Mouse (Mus musculus) liver, postnatal 0 days (tissue): ENCODE results near the gene Stard3. TPM values are rescaled to one million over a fixed set of nuclear protein-coding genes. Genes with fewer than 3 reads are reported as not detected.

Experiments
- ATAC-seq: fragments of 200-750 bp; cut with Nextera tagmentation; 2 replicates; pipeline ENCODE4 v1.8.0; 2017; ENCODE audit warnings: mild to moderate bottlenecking, moderate library complexity
- DNase-seq: peaks from one replicate; pipeline ENCODE4 v3.0.0-alpha.2; 2016
- H3K27ac ChIP-seq: fragments of 300-500 bp; sonication (generic); 2 replicates; pipeline ENCODE4 v1.5.1; 2014; ENCODE audit warnings: antibody characterized with exemption, moderate library complexity, mild to moderate bottlenecking, low read depth
- H3K27me3 ChIP-seq: fragments of 300-500 bp; sonication (generic); 2 replicates; pipeline ENCODE4 v1.6.1; 2014; ENCODE audit warnings: low read length, control low read depth, mixed read lengths; ENCODE audit not compliant: insufficient read depth
- H3K36me3 ChIP-seq: fragments of 300-500 bp; sonication (generic); replicated peaks from 2 replicates; pipeline ENCODE4 v1.6.1; 2014; ENCODE audit warnings: mild to moderate bottlenecking, control low read depth, low read length, moderate library complexity, mixed read lengths; ENCODE audit not compliant: insufficient read depth
- H3K4me1 ChIP-seq: fragments of 300-500 bp; sonication (generic); 2 replicates; pipeline ENCODE4 v1.6.1; 2014; ENCODE audit warnings: antibody characterized with exemption, mild to moderate bottlenecking, control low read depth; ENCODE audit not compliant: insufficient read depth
- H3K4me2 ChIP-seq: fragments of 300-500 bp; sonication (generic); 2 replicates; pipeline ENCODE4 v1.6.1; 2014; ENCODE audit warnings: low read depth, mild to moderate bottlenecking, low read length, moderate library complexity, mixed read lengths
- H3K4me3 ChIP-seq: fragments of 300-500 bp; sonication (generic); 2 replicates; pipeline ENCODE4 v1.5.1; 2014; ENCODE audit warnings: low read depth, low read length
- H3K9ac ChIP-seq: fragments of 300-500 bp; sonication (generic); replicated peaks from 2 replicates; pipeline ENCODE4 v1.6.1; 2014; ENCODE audit warnings: mild to moderate bottlenecking, moderate library complexity
- H3K9me3 ChIP-seq: fragments of 300-500 bp; sonication (generic); 2 replicates; pipeline ENCODE4 v1.6.1; 2016; ENCODE audit warnings: mild to moderate bottlenecking, control low read depth, low read length, mixed read lengths
- CTCF ChIP-seq: sonication (generic); IDR thresholded peaks from 2 replicates; pipeline ENCODE4 v1.5.1; 2016; ENCODE audit warnings: antibody characterized with exemption, low read depth
- EP300 ChIP-seq: IDR thresholded peaks from 2 replicates; pipeline ENCODE4 v1.6.1; 2016; ENCODE audit warnings: antibody characterized with exemption, low read depth, mild to moderate bottlenecking
- WGBS: fragments of 180-500 bp; shearing (Covaris S2); extraction: QIAGEN DNeasy Blood & Tissue Kit; methylation state at CpG from one replicate; pipeline ENCODE4 v1.1.7; 2014; ENCODE audit not compliant: insufficient replicate concordance; 5-methylcytosine and 5-hydroxymethylcytosine counted together
- polyA plus RNA-seq: library from polyadenylated mRNA; unstranded; fragments of >200 nt; fragmentation: Nextera tagmentation; extraction: Ambion mirVana; gene quantifications from 2 replicates; pipeline ENCODE4 v1.2.1, GENCODE M21; 2015

The Stard3 gene
- polyA plus RNA-seq, 1 experiment from 2014 or later: 15.4 TPM

GRCm38 (mm10) chr11:98332841-98333240, 25.3 kb upstream of the Stard3 start:
- H3K4me1 ChIP-seq: peaks cover 9% of the 10 kb centered on the region; the same call in 1 of the 2 replicates
- no peaks in the 10 kb centered on the region for H3K9me3 ChIP-seq
- WGBS: 68% methylated on average over 4 of the region's 4 CpGs
- no peak overlapping the region for H3K27ac ChIP-seq
- no peak for DNase-seq
- no peaks in the 10 kb centered on the region for H3K36me3 ChIP-seq
- no peak overlapping the region for H3K4me2 ChIP-seq
- no peak for ATAC-seq
- H3K27me3 ChIP-seq: peaks cover 99% of the 10 kb centered on the region
- TF ChIP-seq CTCF: no peak
- TF ChIP-seq EP300: no peak
- H3K9ac ChIP-seq: no peak overlapping the region
- no peak overlapping the region for H3K4me3 ChIP-seq

GRCm38 (mm10) chr11:98333263-98333696, 24.9 kb upstream of the Stard3 start:
- 66% methylated on average over 10 of the region's 10 CpGs for WGBS
- Histone ChIP-seq H3K4me3 (no peak overlapping the region), H3K27ac (no peak overlapping the region), H3K4me1 (peaks cover 5% of the 10 kb centered on the region; the same call in 1 of the 2 replicates), H3K9ac (no peak overlapping the region), H3K4me2 (no peak overlapping the region), H3K27me3 (peaks cover 99% of the 10 kb centered on the region), H3K9me3 (no peaks in the 10 kb centered on the region), H3K36me3 (no peaks in the 10 kb centered on the region)
- TF ChIP-seq EP300 (no peak), CTCF (no peak)
- ATAC-seq (no peak), DNase-seq (no peak)

GRCm38 (mm10) chr11:98333981-98334741, 24.0 kb upstream of the Stard3 start:
- Histone ChIP-seq H3K27me3 (peaks cover 98% of the 10 kb centered on the region), H3K36me3 (no peaks in the 10 kb centered on the region), H3K4me1 (0 out of 2 replicates have a peak, but pooled peaks cover 4% of the 10 kb centered on the region), H3K4me2 (no peak overlapping the region; the same call in 1 of the 2 replicates), H3K27ac (no peak overlapping the region), H3K9ac (no peak overlapping the region), H3K9me3 (no peaks in the 10 kb centered on the region), H3K4me3 (0 out of 2 replicates have a peak overlapping the region, but pooled peaks have one; percentile 2)
- 6% methylated on average over 27 of the region's 41 CpGs for WGBS
- DNase-seq (no peak), ATAC-seq (no peak; the same call in 1 of the 2 replicates)
- no peak for TF ChIP-seq CTCF
- TF ChIP-seq EP300: no peak

- H3K9ac ChIP-seq: no peak overlapping the region
- no peak overlapping the region for H3K4me3 ChIP-seq
- H3K36me3 ChIP-seq: no peaks in the 10 kb centered on the region
- H3K27me3 ChIP-seq: peaks cover 98% of the 10 kb centered on the region
- H3K9me3 ChIP-seq: no peaks in the 10 kb centered on the region
- 8% methylated on average over 9 of the region's 9 CpGs for WGBS
- no peak overlapping the region for H3K27ac ChIP-seq
- DNase-seq: no peak
- no peak for ATAC-seq
- TF ChIP-seq CTCF (no peak), EP300 (no peak)
- 0 out of 2 replicates have a peak, but pooled peaks cover 4% of the 10 kb centered on the region for H3K4me1 ChIP-seq
- H3K4me2 ChIP-seq: no peak overlapping the region
Observed at GRCm38 (mm10) chr11:98335250-98335649, 22.9 kb upstream of the Stard3 start.

DNA sequence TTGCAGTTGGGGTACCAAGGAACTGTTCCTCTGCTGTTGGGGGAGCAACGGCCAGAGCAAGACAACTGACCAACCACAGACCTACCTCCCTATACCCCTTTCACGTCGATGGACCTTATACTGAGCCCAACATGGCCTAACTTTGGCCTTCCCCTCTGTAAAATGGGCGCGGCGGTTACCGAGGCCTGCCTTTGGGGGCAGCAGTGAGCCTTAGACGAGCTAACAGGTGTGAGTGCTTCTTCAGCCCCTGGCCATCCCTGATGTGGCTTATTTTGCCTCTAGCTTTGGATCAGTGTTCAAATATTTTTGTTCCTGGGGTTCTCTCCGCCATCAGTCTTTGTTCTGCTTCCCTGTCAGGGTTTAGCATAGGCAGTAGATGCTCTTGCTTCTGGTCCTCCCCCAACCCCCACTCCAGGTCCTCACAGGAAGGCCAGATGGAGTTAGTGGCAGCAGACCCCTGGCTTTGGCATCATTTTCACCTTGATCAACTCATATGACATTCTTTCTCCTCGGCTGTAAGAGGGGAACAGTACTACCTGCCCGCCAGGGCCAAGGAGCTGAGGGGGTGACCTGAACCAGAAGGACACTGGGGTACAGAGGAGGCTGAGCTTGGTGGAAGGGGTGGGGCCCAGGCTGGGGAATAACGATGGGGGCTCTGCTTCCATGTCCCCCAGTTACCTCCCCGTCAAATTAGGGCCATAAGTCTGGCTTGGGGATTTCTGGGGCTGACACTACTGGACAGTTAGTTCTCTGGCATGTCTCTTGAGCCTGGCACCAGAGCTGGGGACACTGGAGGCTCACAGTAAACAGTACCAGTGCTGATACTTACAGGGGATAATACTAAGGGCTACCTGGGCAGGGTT, 21.7 kb upstream of the Stard3 start:
- DNase-seq: no peak
- WGBS: 14% methylated on average over 13 of the region's 13 CpGs

DNA sequence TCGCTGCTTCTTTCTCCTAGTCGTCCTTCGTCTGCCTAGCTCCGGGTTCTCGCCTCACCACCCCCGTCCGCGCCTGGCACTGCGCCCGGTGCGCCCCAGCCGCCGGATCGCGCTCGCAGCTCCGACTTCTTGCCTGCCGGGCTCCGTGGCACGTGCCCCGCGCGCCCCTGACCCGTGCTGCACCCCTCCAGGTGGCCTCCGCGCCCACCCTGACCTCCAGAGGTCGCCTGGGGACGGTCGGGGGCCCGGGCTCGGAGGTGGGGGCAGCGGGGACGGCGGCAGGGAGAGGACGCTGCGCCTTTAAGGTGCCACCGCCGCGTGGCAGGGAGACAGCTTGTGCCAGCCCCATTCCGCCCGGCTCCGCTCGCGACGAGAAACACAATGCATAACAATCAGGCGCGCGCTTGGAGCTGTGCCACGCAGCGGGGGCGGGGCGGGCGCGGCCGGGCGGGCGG, 19.6 kb upstream of the Stard3 start:
- peak overlapping the region; percentile 16 for H3K9ac ChIP-seq
- under 1% methylated on average over 31 of the region's 57 CpGs for WGBS
- H3K4me1 ChIP-seq: 0 out of 2 replicates have a peak, but pooled peaks cover 4% of the 10 kb centered on the region
- H3K27me3 ChIP-seq: peaks cover 84% of the 10 kb centered on the region
- peak overlapping the region; percentile 76 for H3K4me2 ChIP-seq
- H3K9me3 ChIP-seq: no peaks in the 10 kb centered on the region
- H3K27ac ChIP-seq: no peak overlapping the region
- no peaks in the 10 kb centered on the region for H3K36me3 ChIP-seq
- TF ChIP-seq EP300 (no peak), CTCF (no peak)
- DNase-seq (peak; percentile 35), ATAC-seq (no peak)
- peak overlapping the region; percentile 47 for H3K4me3 ChIP-seq

More for the DNA sequence above, 21.7 kb upstream of the Stard3 start:
- TF ChIP-seq EP300 (no peak), CTCF (peak; percentile 55)
- H3K4me3 ChIP-seq: no peak overlapping the region
- H3K9ac ChIP-seq: no peak overlapping the region
- 0 out of 2 replicates have a peak, but pooled peaks cover 4% of the 10 kb centered on the region for H3K4me1 ChIP-seq
- no peak for ATAC-seq
- peaks cover 94% of the 10 kb centered on the region for H3K27me3 ChIP-seq
- no peak overlapping the region for H3K4me2 ChIP-seq
- H3K36me3 ChIP-seq: no peaks in the 10 kb centered on the region
- no peak overlapping the region for H3K27ac ChIP-seq
- H3K9me3 ChIP-seq: no peaks in the 10 kb centered on the region
